Mouse (Mus musculus) forebrain, embryonic 11.5 days (tissue): ENCODE results near the gene Hbb-bh1. TPM values are rescaled to one million over a fixed set of nuclear protein-coding genes. Genes with fewer than 3 reads are reported as not detected.
"Not testable (repeated sequence)": the region's sequence is repeated elsewhere in the genome, so short reads cannot be mapped to it uniquely, and the experiment has no call there.

Experiments
- ATAC-seq: fragments of 200-750 bp; cut with Nextera tagmentation; replicated peaks from 2 replicates; pipeline ENCODE4 v1.8.0; 2017; ENCODE audit warnings: moderate TSS enrichment; ENCODE audit not compliant: low FRiP score
- DNase-seq: peaks from one replicate; pipeline ENCODE4 v3.0.0-alpha.2; 2017; ENCODE audit warnings: low spot score
- H3K27ac ChIP-seq: fragments of 300-500 bp; sonication (generic); 2 replicates; pipeline ENCODE4 v1.5.1; 2014; ENCODE audit warnings: low read depth, low read length
- H3K27me3 ChIP-seq: fragments of 300-500 bp; sonication (generic); 2 replicates; pipeline ENCODE4 v1.6.1; 2014; ENCODE audit warnings: mild to moderate bottlenecking, low read length, mixed read lengths; ENCODE audit not compliant: control insufficient read depth, insufficient read depth
- H3K36me3 ChIP-seq: fragments of 300-500 bp; sonication (generic); 2 replicates; pipeline ENCODE4 v1.6.1; 2014; ENCODE audit warnings: mild to moderate bottlenecking, low read length, moderate library complexity, mixed read lengths; ENCODE audit not compliant: control insufficient read depth, insufficient read depth
- H3K4me1 ChIP-seq: fragments of 300-500 bp; sonication (generic); replicated peaks from 2 replicates; pipeline ENCODE4 v1.6.1; 2014; ENCODE audit warnings: low read length, mixed read lengths; ENCODE audit not compliant: control insufficient read depth, insufficient read depth
- H3K4me2 ChIP-seq: fragments of 300-500 bp; sonication (generic); 2 replicates; pipeline ENCODE4 v1.6.1; 2014; ENCODE audit warnings: low read depth, mild to moderate bottlenecking, low read length, moderate library complexity, mixed read lengths; ENCODE audit not compliant: severe bottlenecking
- H3K4me3 ChIP-seq: fragments of 300-500 bp; sonication (generic); 2 replicates; pipeline ENCODE4 v1.5.1; 2014; ENCODE audit warnings: low read depth, low read length
- H3K9ac ChIP-seq: fragments of 300-500 bp; sonication (generic); 2 replicates; pipeline ENCODE4 v1.6.1; 2014; ENCODE audit warnings: low read length
- H3K9me3 ChIP-seq: fragments of 300-500 bp; sonication (generic); 2 replicates; pipeline ENCODE4 v1.6.1; 2016; ENCODE audit warnings: low read length, mixed read lengths; ENCODE audit not compliant: control insufficient read depth
- WGBS: fragments of 180-500 bp; shearing (Covaris S2); extraction: QIAGEN DNeasy Blood & Tissue Kit; methylation state at CpG from one replicate; pipeline ENCODE4 v1.1.7; 2014; 5-methylcytosine and 5-hydroxymethylcytosine counted together
- polyA plus RNA-seq: library from polyadenylated mRNA; unstranded; fragments of >200 nt; fragmentation: Nextera tagmentation; extraction: Ambion mirVana; gene quantifications from 2 replicates; pipeline ENCODE4 v1.2.1, GENCODE M21; 2014

Gene Hbb-bh1
- polyA plus RNA-seq, 1 experiment from 2014 or later = 2,804 TPM

DNA sequence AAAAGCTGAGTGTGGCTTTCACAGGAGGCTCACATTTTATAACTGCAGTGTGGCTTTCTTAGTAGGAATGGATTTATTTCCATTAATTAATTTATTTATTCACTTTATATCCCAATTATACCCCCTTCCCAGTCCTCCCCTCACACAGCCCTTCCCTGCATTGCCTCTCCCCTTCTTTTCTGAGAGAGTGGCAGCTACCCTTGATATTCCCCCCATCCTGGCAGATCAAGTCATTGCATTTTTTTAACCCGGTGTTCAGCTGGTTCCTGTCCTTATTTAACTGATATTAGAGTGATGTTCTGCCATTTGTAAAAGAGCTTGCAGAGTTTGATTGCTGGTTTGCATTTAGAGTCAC lies 33.2 kb downstream of the Hbb-bh1 start:
- H3K9me3 ChIP-seq = no peaks in the 10 kb centered on the region
- H3K4me3 ChIP-seq = no peak overlapping the region
- H3K36me3 ChIP-seq = no peaks in the 10 kb centered on the region
- H3K4me1 ChIP-seq = no peaks in the 10 kb centered on the region
- H3K27ac ChIP-seq = no peak overlapping the region; the same call in 1 of the 2 replicates
- DNase-seq = no peak
- H3K9ac ChIP-seq = no peak overlapping the region
- ATAC-seq = no peak
- no peak overlapping the region for H3K4me2 ChIP-seq
- WGBS = 72% methylated on average over 1 of the region's 1 CpGs
- H3K27me3 ChIP-seq = no peaks in the 10 kb centered on the region

DNA sequence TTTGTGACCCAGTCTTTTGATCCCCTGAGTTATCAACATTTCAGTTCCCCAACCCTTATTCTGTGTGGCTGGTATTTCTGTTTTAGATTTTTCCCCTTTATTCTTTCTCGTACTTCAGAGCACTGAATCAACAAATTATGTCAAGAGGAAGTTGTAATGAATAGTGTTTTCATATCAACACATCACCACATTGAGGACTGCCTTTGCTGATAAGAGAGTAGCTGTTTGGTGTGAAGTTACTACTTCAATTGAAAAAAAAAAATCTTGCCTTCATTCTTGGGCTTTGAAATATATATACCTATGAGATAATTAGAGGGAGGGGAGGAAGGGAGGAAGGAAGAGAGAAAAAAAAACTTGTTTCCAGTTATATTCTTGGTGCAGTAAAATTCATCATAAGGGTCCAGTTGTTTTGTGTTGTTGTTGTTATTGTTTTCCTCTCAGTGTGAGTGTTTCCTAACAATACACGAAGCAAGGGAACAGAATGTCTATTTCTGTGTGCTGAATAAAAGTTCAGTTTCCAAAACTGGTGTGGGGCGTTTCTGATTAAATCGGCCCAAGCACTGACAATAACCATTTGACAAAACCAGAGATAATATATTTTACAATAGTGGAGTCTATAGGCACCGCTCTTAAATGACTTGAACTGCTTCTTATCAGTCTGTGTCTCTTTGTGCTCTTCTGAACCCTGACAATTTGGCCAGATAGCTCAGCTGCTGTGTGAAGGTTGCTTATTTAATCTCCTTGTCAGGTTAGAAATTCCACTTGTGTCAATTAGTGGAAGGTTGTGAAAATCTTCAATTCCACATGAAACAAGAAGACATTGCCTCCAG lies 33.8 kb downstream of the Hbb-bh1 start:
- H3K27me3 ChIP-seq = no peaks in the 10 kb centered on the region
- no peak overlapping the region; the same call in 1 of the 2 replicates for H3K27ac ChIP-seq
- H3K4me2 ChIP-seq = no peak overlapping the region
- WGBS = 79% methylated on average over 5 of the region's 5 CpGs
- DNase-seq (no peak), ATAC-seq (no peak)
- H3K4me1 ChIP-seq = no peaks in the 10 kb centered on the region
- no peak overlapping the region for H3K4me3 ChIP-seq
- no peak overlapping the region for H3K9ac ChIP-seq
- H3K36me3 ChIP-seq = no peaks in the 10 kb centered on the region
- no peaks in the 10 kb centered on the region for H3K9me3 ChIP-seq

DNA sequence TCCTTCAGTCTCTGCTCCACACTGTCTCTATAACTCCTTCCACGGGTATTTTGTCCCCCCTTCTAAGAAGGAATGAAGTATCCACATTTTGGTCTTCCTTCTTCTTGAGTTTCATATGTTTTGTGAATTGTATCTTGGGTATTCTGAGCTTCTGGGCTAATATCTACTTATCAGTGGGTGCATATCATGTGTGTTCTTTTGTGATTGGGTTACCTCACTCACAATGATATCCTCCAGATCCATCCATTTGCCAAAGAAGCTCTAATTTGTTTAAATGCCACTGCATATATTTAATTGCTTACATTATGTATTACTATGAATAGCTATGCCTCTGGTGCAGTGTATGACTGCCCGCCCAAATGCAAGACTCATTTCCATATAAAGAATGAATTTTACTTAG lies 34.8 kb downstream of the Hbb-bh1 start:
- H3K9me3 ChIP-seq, H3K27me3 ChIP-seq, H3K27ac ChIP-seq, H3K4me3 ChIP-seq, DNase-seq, ATAC-seq, H3K9ac ChIP-seq, H3K4me1 ChIP-seq, H3K4me2 ChIP-seq, H3K36me3 ChIP-seq: not testable (repeated sequence)
- WGBS = 71% methylated on average over 2 of the region's 2 CpGs

DNA sequence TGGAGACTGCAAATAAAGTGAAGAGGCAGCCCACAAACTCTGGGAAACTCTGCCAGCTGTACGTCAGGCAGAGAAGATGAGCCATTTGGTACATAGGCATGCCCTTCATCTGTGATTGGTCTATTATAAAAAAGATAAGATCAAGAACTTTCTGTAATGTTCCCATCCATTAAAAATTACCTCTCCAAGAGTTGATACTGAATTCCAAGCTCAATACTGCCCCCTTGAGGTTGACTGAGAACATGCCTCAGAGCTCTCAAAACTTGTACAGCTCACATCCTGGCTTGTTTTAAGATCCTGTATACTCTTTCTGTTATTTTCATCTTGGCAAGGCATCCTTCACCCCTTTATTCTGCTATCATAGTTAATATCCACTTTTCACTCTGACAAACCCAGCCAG lies 36.1 kb downstream of the Hbb-bh1 start:
- H3K36me3 ChIP-seq = no peaks in the 10 kb centered on the region
- no peaks in the 10 kb centered on the region for H3K9me3 ChIP-seq
- 79% methylated on average over 1 of the region's 1 CpGs for WGBS
- H3K9ac ChIP-seq = no peak overlapping the region
- no peaks in the 10 kb centered on the region for H3K27me3 ChIP-seq
- ATAC-seq (no peak; the same call in 1 of the 2 replicates), DNase-seq (no peak)
- no peak overlapping the region for H3K27ac ChIP-seq
- no peak overlapping the region for H3K4me3 ChIP-seq
- no peak overlapping the region for H3K4me2 ChIP-seq
- no peaks in the 10 kb centered on the region for H3K4me1 ChIP-seq

DNA sequence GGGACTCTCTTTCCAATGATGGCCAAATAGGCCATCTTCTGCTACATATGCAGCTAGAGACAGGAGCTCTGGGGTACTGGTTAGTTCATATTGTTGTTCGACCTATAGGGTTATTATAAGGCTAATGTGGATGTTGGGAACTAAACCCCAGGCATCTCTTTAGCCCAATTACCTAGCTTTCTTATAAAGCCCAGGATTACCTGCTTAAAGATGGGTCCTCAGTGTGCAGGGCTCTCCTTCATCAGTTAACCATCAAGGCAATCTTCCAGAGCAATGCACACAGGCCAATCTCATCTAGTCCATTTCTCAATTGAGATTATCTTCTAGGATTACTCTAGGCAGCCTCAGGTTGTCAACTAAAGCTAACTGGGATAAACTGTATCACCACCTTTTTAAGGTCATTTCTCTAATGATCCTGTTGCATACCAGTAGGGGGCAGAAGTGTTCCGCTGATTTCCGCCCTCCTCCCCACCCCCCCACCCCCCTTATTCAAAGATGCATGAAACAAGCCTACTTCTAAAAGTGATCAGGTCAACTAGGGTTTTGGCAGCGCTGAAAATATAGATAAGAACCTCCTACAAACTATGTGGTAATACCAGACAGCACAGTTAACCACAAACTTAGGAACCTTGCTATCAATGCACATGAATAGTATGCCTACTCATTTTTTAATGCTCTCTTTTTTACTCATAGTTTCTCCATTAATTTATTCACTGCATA lies 50.1 kb downstream of the Hbb-bh1 start:
- Histone ChIP-seq H3K4me1 (no peaks in the 10 kb centered on the region), H3K9ac (no peak overlapping the region), H3K27me3 (no peaks in the 10 kb centered on the region), H3K4me2 (no peak overlapping the region), H3K27ac (no peak overlapping the region), H3K36me3 (no peaks in the 10 kb centered on the region), H3K9me3 (no peaks in the 10 kb centered on the region), H3K4me3 (no peak overlapping the region)
- ATAC-seq (no peak), DNase-seq (no peak)
- WGBS = 31% methylated on average over 4 of the region's 4 CpGs

DNA sequence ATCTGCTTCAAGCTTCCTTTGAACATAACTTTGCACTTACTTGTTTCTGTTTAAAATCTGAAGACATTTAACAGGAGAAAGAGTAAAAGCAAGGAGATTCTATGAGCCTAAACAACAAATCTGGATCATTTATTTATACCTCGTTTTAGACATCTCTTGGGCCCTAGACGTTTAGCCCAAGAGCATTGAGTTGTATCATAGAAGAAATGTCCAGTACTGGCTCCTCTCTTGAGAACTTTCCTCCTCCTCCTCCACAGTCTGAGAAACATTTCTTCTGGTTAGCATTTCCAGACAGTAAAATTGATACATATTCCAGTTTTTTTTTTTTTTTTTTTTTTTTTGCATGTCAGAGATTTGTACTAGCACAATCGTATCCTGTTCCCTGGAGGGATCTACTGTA lies 51.2 kb downstream of the Hbb-bh1 start, which contains the start of gene Olfr67:
Gene Olfr67, minus strand, starts transcription at position 101 of the 400 bp plus-strand sequence.
- ATAC-seq (no peak), DNase-seq (no peak)
- no peak within 1 kb of the TSS for H3K4me3 ChIP-seq
- H3K4me2 ChIP-seq = no peak within 1 kb of the TSS
- no peaks in the 10 kb centered on the region for H3K27me3 ChIP-seq
- no peaks in the 10 kb centered on the region for H3K36me3 ChIP-seq
- no peak within 1 kb of the TSS for H3K27ac ChIP-seq
- no peaks in the 10 kb centered on the region for H3K9me3 ChIP-seq
- no peaks in the 10 kb centered on the region for H3K4me1 ChIP-seq
- H3K9ac ChIP-seq = no peak within 1 kb of the TSS
- 80% methylated on average over 3 of the region's 3 CpGs for WGBS

Other genes with a start within 250 kb of the Hbb-bh1 start
- gene Olfr619, start 242.6 kb downstream of the Hbb-bh1 start, polyA plus RNA-seq = not detected in 2 replicates
- not detected in 2 replicates for gene Olfr620, start 230.6 kb downstream of the Hbb-bh1 start, polyA plus RNA-seq
- gene Olfr622, start 200.5 kb downstream of the Hbb-bh1 start, polyA plus RNA-seq = not detected in 2 replicates
- not detected in 2 replicates for gene Olfr623, start 179.5 kb downstream of the Hbb-bh1 start, polyA plus RNA-seq
- gene Olfr624, start 172.0 kb downstream of the Hbb-bh1 start, polyA plus RNA-seq = not detected in 2 replicates
- not detected in 2 replicates for gene Olfr625-ps1, start 160.4 kb downstream of the Hbb-bh1 start, polyA plus RNA-seq
- not detected in 2 replicates for gene Olfr243, start 128.5 kb downstream of the Hbb-bh1 start, polyA plus RNA-seq
- gene Olfr628, start 112.8 kb downstream of the Hbb-bh1 start, polyA plus RNA-seq = not detected in 2 replicates
- not detected in 2 replicates for gene Olfr629, start 98.2 kb downstream of the Hbb-bh1 start, polyA plus RNA-seq
- gene Olfr630, start 85.8 kb downstream of the Hbb-bh1 start, polyA plus RNA-seq = not detected in 2 replicates
- not detected in 2 replicates for gene Olfr69, start 71.6 kb downstream of the Hbb-bh1 start, polyA plus RNA-seq
- not detected in 2 replicates for gene Olfr68, start 63.5 kb downstream of the Hbb-bh1 start, polyA plus RNA-seq
- gene Olfr67, start 51.3 kb downstream of the Hbb-bh1 start, polyA plus RNA-seq = not detected in 2 replicates
- 770 and 789 TPM in 2 replicates for gene Hbb-bt, start 29.2 kb downstream of the Hbb-bh1 start, polyA plus RNA-seq
- 254 and 256 TPM in 2 replicates for gene Hbb-bs, start 15.1 kb downstream of the Hbb-bh1 start, polyA plus RNA-seq
- gene Hbb-bh2, start 2.6 kb downstream of the Hbb-bh1 start, polyA plus RNA-seq = not detected in 2 replicates
- gene Hbb-y, start 10.1 kb upstream of the Hbb-bh1 start, polyA plus RNA-seq = 10,747 and 11,615 TPM in 2 replicates
- gene Olfr66, start 43.1 kb upstream of the Hbb-bh1 start, polyA plus RNA-seq = not detected in 2 replicates
- not detected in 2 replicates for gene Olfr64, start 51.3 kb upstream of the Hbb-bh1 start, polyA plus RNA-seq
- not detected in 2 replicates for gene Olfr65, start 60.3 kb upstream of the Hbb-bh1 start, polyA plus RNA-seq
- gene Olfr631, start 85.7 kb upstream of the Hbb-bh1 start, polyA plus RNA-seq = not detected in 2 replicates
- gene Olfr632, start 91.2 kb upstream of the Hbb-bh1 start, polyA plus RNA-seq = 0.12 TPM in 1 of 2 replicates, not detected in the other
- not detected in 2 replicates for gene Olfr633, start 101.3 kb upstream of the Hbb-bh1 start, polyA plus RNA-seq
- gene Olfr635, start 128.0 kb upstream of the Hbb-bh1 start, polyA plus RNA-seq = 0.03 TPM in 1 of 2 replicates, not detected in the other
- gene Olfr638, start 155.6 kb upstream of the Hbb-bh1 start, polyA plus RNA-seq = not detected in 2 replicates
- gene Olfr639, start 174.1 kb upstream of the Hbb-bh1 start, polyA plus RNA-seq = 0.04 TPM in 2 replicates
- gene Olfr640, start 182.4 kb upstream of the Hbb-bh1 start, polyA plus RNA-seq = not detected in 2 replicates
- not detected in 2 replicates for gene Olfr641, start 192.3 kb upstream of the Hbb-bh1 start, polyA plus RNA-seq
- not detected in 2 replicates for gene Olfr642, start 209.5 kb upstream of the Hbb-bh1 start, polyA plus RNA-seq
- not detected in 2 replicates for gene 4930516K23Rik, start 218.3 kb upstream of the Hbb-bh1 start, polyA plus RNA-seq
- not detected in 2 replicates for gene Olfr644, start 228.7 kb upstream of the Hbb-bh1 start, polyA plus RNA-seq
- gene Olfr645, start 242.3 kb upstream of the Hbb-bh1 start, polyA plus RNA-seq = not detected in 2 replicates